Mouse (Mus musculus) hindbrain, embryonic 12.5 days (tissue): Measurements from ENCODE around the gene Zfp385c. TPM values are rescaled to one million over a fixed set of nuclear protein-coding genes. Genes with fewer than 3 reads are reported as not detected.

Source experiments
- ATAC-seq: fragments of 200-750 bp; cut with Nextera tagmentation; 2 replicates; pipeline ENCODE4 v1.8.0; 2017; ENCODE audit warnings: moderate TSS enrichment; ENCODE audit not compliant: low FRiP score
- H3K27ac ChIP-seq: fragments of 300-500 bp; sonication (generic); 2 replicates; pipeline ENCODE4 v1.5.1; 2016; ENCODE audit warnings: mild to moderate bottlenecking
- H3K27me3 ChIP-seq: fragments of 300-500 bp; sonication (generic); 2 replicates; pipeline ENCODE4 v1.6.1; 2016; ENCODE audit warnings: mild to moderate bottlenecking
- H3K36me3 ChIP-seq: fragments of 300-500 bp; sonication (generic); 2 replicates; pipeline ENCODE4 v1.6.1; 2016; ENCODE audit warnings: mild to moderate bottlenecking
- H3K4me1 ChIP-seq: fragments of 300-500 bp; sonication (generic); 2 replicates; pipeline ENCODE4 v1.6.1; 2016
- H3K4me2 ChIP-seq: fragments of 300-500 bp; sonication (generic); replicated peaks from 2 replicates; pipeline ENCODE4 v1.6.1; 2016; ENCODE audit warnings: mild to moderate bottlenecking
- H3K4me3 ChIP-seq: fragments of 300-500 bp; sonication (generic); 2 replicates; pipeline ENCODE4 v1.5.1; 2016; ENCODE audit warnings: mild to moderate bottlenecking
- H3K9ac ChIP-seq: fragments of 300-500 bp; sonication (generic); 2 replicates; pipeline ENCODE4 v1.6.1; 2016; ENCODE audit warnings: mild to moderate bottlenecking, moderate library complexity
- H3K9me3 ChIP-seq: fragments of 300-500 bp; sonication (generic); replicated peaks from 2 replicates; pipeline ENCODE4 v1.6.1; 2016; ENCODE audit warnings: mild to moderate bottlenecking
- WGBS: fragments of 180-500 bp; shearing (Covaris S2); methylation state at CpG from one replicate; pipeline ENCODE4 v1.1.7; 2016; 5-methylcytosine and 5-hydroxymethylcytosine counted together
- polyA plus RNA-seq: library from polyadenylated mRNA; unstranded; fragments of >200 nt; fragmentation: Nextera tagmentation; extraction: Ambion mirVana; gene quantifications from 2 replicates; pipeline ENCODE4 v1.2.1, GENCODE M21; 2016

The Zfp385c gene
- polyA plus RNA-seq, 1 experiment from 2014 or later: 0.74 TPM

- 0 out of 2 replicates have a peak, but pooled peaks cover 5% of the 10 kb centered on the region for H3K4me1 ChIP-seq
- H3K4me2 ChIP-seq: no peak overlapping the region
- no peak overlapping the region for H3K4me3 ChIP-seq
- no peak overlapping the region for H3K9ac ChIP-seq
- H3K9me3 ChIP-seq: no peaks in the 10 kb centered on the region
- peaks cover 83% of the 10 kb centered on the region for H3K36me3 ChIP-seq
- 79% methylated on average over 4 of the region's 4 CpGs for WGBS
- ATAC-seq: no peak
- H3K27ac ChIP-seq: peak overlapping the region; percentile 45
- no peaks in the 10 kb centered on the region for H3K27me3 ChIP-seq
Measured at GRCm38 (mm10) chr11:100581756-100582155, 110.5 kb downstream of the Zfp385c start.

DNA sequence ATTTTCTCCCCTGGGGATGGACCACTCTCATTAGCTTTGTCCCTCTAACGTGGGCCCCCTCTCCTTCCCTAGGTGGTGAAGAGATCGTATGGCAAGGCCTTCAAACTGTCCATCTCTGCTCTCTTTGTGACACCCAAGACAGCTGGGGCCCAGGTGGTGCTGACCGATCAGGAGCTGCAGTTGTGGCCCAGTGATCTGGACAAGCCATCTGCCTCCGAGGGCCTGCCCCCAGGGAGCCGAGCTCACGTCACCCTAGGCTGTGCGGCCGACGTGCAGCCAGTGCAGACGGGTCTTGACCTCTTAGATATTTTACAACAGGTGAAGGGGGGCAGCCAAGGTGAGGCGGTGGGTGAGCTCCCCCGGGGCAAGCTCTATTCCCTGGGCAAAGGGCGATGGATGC lies 112.0 kb downstream of the Zfp385c start:
- H3K9me3 ChIP-seq: no peaks in the 10 kb centered on the region
- WGBS: 83% methylated on average over 13 of the region's 13 CpGs
- ATAC-seq: no peak
- H3K9ac ChIP-seq: no peak overlapping the region
- no peak overlapping the region for H3K4me3 ChIP-seq
- no peak overlapping the region for H3K4me2 ChIP-seq
- H3K27me3 ChIP-seq: no peaks in the 10 kb centered on the region
- H3K4me1 ChIP-seq: peaks cover 12% of the 10 kb centered on the region
- H3K36me3 ChIP-seq: peaks cover 68% of the 10 kb centered on the region
- no peak overlapping the region for H3K27ac ChIP-seq

DNA sequence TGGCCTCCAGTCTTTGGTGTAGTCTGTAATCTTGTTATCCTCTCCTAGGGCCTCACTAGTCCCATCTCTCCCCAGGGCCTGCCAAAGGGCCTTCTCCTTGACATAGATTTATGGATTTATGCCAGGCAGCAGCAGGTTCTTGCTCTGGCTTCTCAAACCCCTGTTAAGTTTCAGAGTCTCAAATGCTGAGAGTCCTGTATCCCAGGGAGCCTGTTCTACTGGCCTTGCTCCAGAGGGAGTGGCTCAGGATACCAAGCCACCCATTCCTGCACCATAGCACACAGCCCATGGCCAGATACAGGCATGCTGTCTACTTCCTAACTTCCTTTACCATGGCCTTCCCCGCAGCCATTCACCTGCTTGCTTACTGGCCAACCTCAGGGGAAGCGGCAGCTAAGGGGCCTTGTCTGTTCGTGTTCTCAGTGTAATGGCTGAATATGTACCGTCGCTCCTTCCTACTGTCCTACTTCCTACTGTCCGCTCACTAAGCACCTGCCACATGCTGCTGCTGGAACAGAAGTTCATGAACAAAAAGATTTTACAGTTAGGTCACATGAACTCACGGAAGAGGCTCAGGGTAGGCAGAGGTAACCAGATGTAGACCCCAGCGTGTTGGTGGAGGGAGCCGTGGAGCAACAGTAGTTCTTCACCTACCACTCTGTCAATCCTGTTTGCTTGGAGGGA lies 113.0 kb downstream of the Zfp385c start:
- Histone ChIP-seq H3K4me2 (no peak overlapping the region), H3K4me3 (no peak overlapping the region), H3K36me3 (peaks cover 58% of the 10 kb centered on the region), H3K4me1 (peaks cover 20% of the 10 kb centered on the region), H3K27ac (no peak overlapping the region), H3K9me3 (no peaks in the 10 kb centered on the region), H3K27me3 (no peaks in the 10 kb centered on the region), H3K9ac (no peak overlapping the region)
- WGBS: 94% methylated on average over 9 of the region's 9 CpGs
- ATAC-seq: no peak

GRCm38 (mm10) chr11:100577852-100578599 lies 114.2 kb downstream of the Zfp385c start:
- WGBS: 80% methylated on average over 8 of the region's 8 CpGs
- Histone ChIP-seq H3K4me3 (no peak overlapping the region), H3K4me2 (no peak overlapping the region), H3K27me3 (no peaks in the 10 kb centered on the region), H3K4me1 (peaks cover 20% of the 10 kb centered on the region), H3K36me3 (peaks cover 45% of the 10 kb centered on the region), H3K27ac (no peak overlapping the region), H3K9ac (no peak overlapping the region), H3K9me3 (no peaks in the 10 kb centered on the region)
- ATAC-seq: no peak

Other genes with a start within 250 kb of the Zfp385c start
- 13.7 and 14.8 TPM in 2 replicates for gene Klhl11, start 219.7 kb downstream of the Zfp385c start, polyA plus RNA-seq
- 348 and 359 TPM in 2 replicates for gene Acly, start 164.5 kb downstream of the Zfp385c start, polyA plus RNA-seq
- 2.7 and 3.2 TPM in 2 replicates for gene Ttc25, start 146.8 kb downstream of the Zfp385c start, polyA plus RNA-seq
- gene Cnp, start 117.6 kb downstream of the Zfp385c start, polyA plus RNA-seq: 29.1 and 29.2 TPM in 2 replicates
- gene Nkiras2, start 73.2 kb downstream of the Zfp385c start, polyA plus RNA-seq: 101 and 109 TPM in 2 replicates
- gene Dnajc7, start 72.3 kb downstream of the Zfp385c start, polyA plus RNA-seq: 307 and 311 TPM in 2 replicates
- gene Dhx58, start 11.8 kb upstream of the Zfp385c start, polyA plus RNA-seq: 1.4 and 2.7 TPM in 2 replicates
- gene Kat2a, start 20.0 kb upstream of the Zfp385c start, polyA plus RNA-seq: 61.4 and 61.8 TPM in 2 replicates
- gene Hspb9, start 21.4 kb upstream of the Zfp385c start, polyA plus RNA-seq: 0.35 and 0.38 TPM in 2 replicates
- 17.7 and 19.9 TPM in 2 replicates for gene Rab5c, start 45.8 kb upstream of the Zfp385c start, polyA plus RNA-seq
- gene Kcnh4, start 67.5 kb upstream of the Zfp385c start, polyA plus RNA-seq: 6.0 and 6.2 TPM in 2 replicates
- gene Hcrt, start 70.5 kb upstream of the Zfp385c start, polyA plus RNA-seq: not detected in 2 replicates
- 4.4 and 4.7 TPM in 2 replicates for gene Ghdc, start 78.5 kb upstream of the Zfp385c start, polyA plus RNA-seq
- gene Stat5b, start 158.3 kb upstream of the Zfp385c start, polyA plus RNA-seq: 17.3 and 20.5 TPM in 2 replicates
- gene Stat5a, start 166.9 kb upstream of the Zfp385c start, polyA plus RNA-seq: 1.4 and 2.8 TPM in 2 replicates
- gene Stat3, start 247.1 kb upstream of the Zfp385c start, polyA plus RNA-seq: 41.4 and 47.4 TPM in 2 replicates